8 mouse cellular contexts compared by ENCODE assay signal in the genomic region with DNA sequence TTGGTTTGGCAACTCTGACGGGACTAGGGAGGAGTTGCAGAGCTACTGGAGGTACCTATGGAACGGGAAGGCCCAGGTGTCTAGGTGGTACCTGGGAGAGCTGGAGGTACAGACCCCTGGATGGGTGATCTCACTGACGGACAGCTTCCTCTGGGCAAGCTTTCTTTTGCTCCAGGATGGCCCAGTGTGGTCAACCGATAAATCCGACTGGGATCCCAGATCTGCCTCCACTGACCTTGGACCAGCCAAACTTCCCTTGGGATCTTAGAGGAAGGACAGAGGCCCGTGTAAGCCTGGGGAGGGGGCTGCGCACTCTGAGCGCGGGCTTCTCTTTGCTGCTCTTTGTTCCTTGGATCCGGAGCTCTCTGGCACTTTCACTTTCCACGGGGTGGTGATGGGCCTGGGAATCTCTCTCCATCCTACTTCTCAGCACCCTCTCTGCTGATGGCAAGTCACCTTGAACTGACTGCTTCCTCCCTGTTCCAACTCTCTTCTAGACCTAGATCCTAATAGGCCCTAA. TPM values are rescaled to one million over a fixed set of nuclear protein-coding genes. Genes with fewer than 3 reads are reported as not detected.
A peak's percentile ranks its signal among the peaks of the same experiment; 100 is the strongest.
DNase-seq lines count a peak whose midpoint lies in the region; ATAC-seq and TF ChIP-seq lines count a peak whose summit lies in the region.

No protein-coding gene starts in this region.

- peak overlapping the region; percentile 90 for H3K4me2 ChIP-seq in intestine, embryonic 14.5 days (ENCODE audit: low read length)
- H3K4me2 ChIP-seq in stomach, embryonic 16.5 days (ENCODE audit: low read depth, low read length), result peak overlapping the region; percentile 97

- no peaks in the 10 kb centered on the region for H3K27me3 ChIP-seq in intestine, embryonic 14.5 days (replicated peaks; ENCODE audit: control insufficient read depth, insufficient read depth, low read length)
- H3K27me3 ChIP-seq in stomach, embryonic 16.5 days (ENCODE audit: control insufficient read depth, insufficient read depth, low read length), result no peaks in the 10 kb centered on the region

- TF ChIP-seq CTCF in left cerebral cortex, adult 2 months (IDR thresholded peaks at IDR 0.05), result no peak
- no peak for TF ChIP-seq CTCF in embryonic fibroblast, embryonic 13.5 days (IDR thresholded peaks at IDR 0.05; ENCODE audit: borderline replicate concordance, insufficient read depth, low read length)
- TF ChIP-seq CTCF in lung, adult 2 months (IDR thresholded peaks at IDR 0.05; ENCODE audit: insufficient read depth, low read length), result no peak

- peaks cover 7% of the 10 kb centered on the region; the same call in 1 of the 2 replicates for H3K36me3 ChIP-seq in intestine, embryonic 14.5 days (ENCODE audit: control insufficient read depth, insufficient read depth, low read length)
- H3K36me3 ChIP-seq in stomach, embryonic 16.5 days (ENCODE audit: control insufficient read depth, insufficient read depth, low read length), result no peaks in the 10 kb centered on the region

- no peak overlapping the region for H3K27ac ChIP-seq in left cerebral cortex, adult 2 months
- no peak overlapping the region for H3K27ac ChIP-seq in embryonic fibroblast, embryonic 13.5 days (ENCODE audit: insufficient read depth, low read length)
- H3K27ac ChIP-seq in intestine, embryonic 14.5 days (ENCODE audit: low read depth), result peak overlapping the region; percentile 75
- peak overlapping the region; percentile 58 for H3K27ac ChIP-seq in stomach, embryonic 16.5 days (ENCODE audit: low read length)

- no peak for TF ChIP-seq POLR2A in embryonic fibroblast, embryonic 13.5 days (IDR thresholded peaks at IDR 0.05; ENCODE audit: low read depth, low read length)
- no peak for TF ChIP-seq POLR2A in lung, adult 2 months (IDR thresholded peaks at IDR 0.05; ENCODE audit: borderline replicate concordance, extremely low read depth, low read depth, low read length)

- ATAC-seq in intestine, embryonic 14.5 days (replicated peaks; ENCODE audit: low FRiP score, low TSS enrichment, low read depth), result no peak
- no peak for ATAC-seq in stomach, embryonic 16.5 days (ENCODE audit: insufficient read depth, low FRiP score)

- no peaks in the 10 kb centered on the region for H3K9me3 ChIP-seq in intestine, embryonic 14.5 days (ENCODE audit: control insufficient read depth, low read length)
- H3K9me3 ChIP-seq in stomach, embryonic 16.5 days (replicated peaks; ENCODE audit: control insufficient read depth, low read length), result no peaks in the 10 kb centered on the region

- H3K4me1 ChIP-seq in embryonic fibroblast, embryonic 13.5 days (ENCODE audit: control insufficient read depth, insufficient read depth, low read length), result peaks cover 7% of the 10 kb centered on the region
- H3K4me1 ChIP-seq in intestine, embryonic 14.5 days (replicated peaks; ENCODE audit: control insufficient read depth, insufficient read depth, low read length), result peaks cover 32% of the 10 kb centered on the region
- H3K4me1 ChIP-seq in lung, adult 2 months (ENCODE audit: control insufficient read depth, insufficient read depth, low read length), result peaks cover 9% of the 10 kb centered on the region
- peaks cover 35% of the 10 kb centered on the region for H3K4me1 ChIP-seq in stomach, embryonic 16.5 days (ENCODE audit: control insufficient read depth, insufficient read depth, low read length)

- peak overlapping the region; percentile 46 for H3K4me3 ChIP-seq in left cerebral cortex, adult 2 months
- peak overlapping the region; percentile 93 for H3K4me3 ChIP-seq in embryonic fibroblast, embryonic 13.5 days (ENCODE audit: insufficient read depth, low read length)
- peak overlapping the region; percentile 82 for H3K4me3 ChIP-seq in intestine, embryonic 14.5 days (ENCODE audit: low read depth, low read length)
- peak overlapping the region; percentile 73 for H3K4me3 ChIP-seq in lung, adult 2 months (replicated peaks; ENCODE audit: extremely low read depth, low read depth, low read length)
- peak overlapping the region; percentile 77 for H3K4me3 ChIP-seq in stomach, embryonic 16.5 days (replicated peaks; ENCODE audit: low read length)

- no peak for DNase-seq in left cerebral cortex, adult 2 months (ENCODE audit: extremely low spot score in 1 of 2, low spot score in 2 of 2)
- no peak for DNase-seq in left cerebral cortex, postnatal 4 days
- peak; percentile 79 for DNase-seq in intestine, embryonic 14.5 days (ENCODE audit: low spot score)
- no peak for DNase-seq in lung, adult 2 months
- no peak for DNase-seq in spleen, postnatal 4 days (ENCODE audit: low spot score in 2 of 2)
- no peak for DNase-seq in cerebellum, adult 11-12 months

- intact Hi-C loops in left cerebral cortex, adult 2 months (cut with DNase I), result no loop called here
- intact Hi-C loops in left cerebral cortex, postnatal 4 days (cut with DNase I), result no loop called here

- 2% methylated on average over 11 of the region's 11 CpGs for WGBS in intestine, embryonic 14.5 days
- WGBS in lung, adult 2 months, result 3% methylated on average over 11 of the region's 11 CpGs
- 3% methylated on average over 11 of the region's 11 CpGs for WGBS in stomach, embryonic 16.5 days

- H3K9ac ChIP-seq in intestine, embryonic 14.5 days (ENCODE audit: low read length), result peak overlapping the region; percentile 84
- H3K9ac ChIP-seq in stomach, embryonic 16.5 days (ENCODE audit: low read length), result peak overlapping the region; percentile 86

RNA-seq across cellular contexts. Expression of gene Slc12a7, which starts 31.4 kb away (rescaled TPM):
- total RNA-seq in left cerebral cortex, adult 2 months (2021), result 1 to 10 TPM; 2.4 to 4.8 TPM
- total RNA-seq in left cerebral cortex, postnatal 4 days (2021), result 10 to 100 TPM; 12.1 to 12.3 TPM
- polyA plus RNA-seq in embryonic fibroblast, embryonic 13.5 days (2011; ENCODE audit: insufficient read length, low read depth, missing spikeins), result 26.0 and 31.9 TPM in 2 replicates
- polyA plus RNA-seq in intestine, embryonic 14.5 days (2014; fragmentation: Nextera tagmentation; extraction: Ambion mirVana), result 32.8 and 33.1 TPM in 2 replicates
- 60.0 and 69.9 TPM in 2 replicates for polyA plus RNA-seq in lung, adult 2 months (2012; rRNA removed)
- polyA plus RNA-seq in stomach, embryonic 16.5 days (2015; fragmentation: Nextera tagmentation; extraction: Ambion mirVana), result 22.8 and 26.1 TPM in 2 replicates

RNA-seq across cellular contexts. Expression of gene Slc6a19, which starts 59.7 kb away (rescaled TPM):
- total RNA-seq in left cerebral cortex, adult 2 months (2021), result under 1 TPM in 1 of 2 experiments, not detected in 1; 0.16 TPM
- total RNA-seq in left cerebral cortex, postnatal 4 days (2021), result not detected
- polyA plus RNA-seq in embryonic fibroblast, embryonic 13.5 days (2011; ENCODE audit: insufficient read length, low read depth, missing spikeins), result not detected in 2 replicates
- polyA plus RNA-seq in intestine, embryonic 14.5 days (2014; fragmentation: Nextera tagmentation; extraction: Ambion mirVana), result 0.13 and 0.28 TPM in 2 replicates
- polyA plus RNA-seq in lung, adult 2 months (2012; rRNA removed), result 0.18 and 8.8 TPM in 2 replicates
- 3.3 and 3.4 TPM in 2 replicates for polyA plus RNA-seq in stomach, embryonic 16.5 days (2015; fragmentation: Nextera tagmentation; extraction: Ambion mirVana)

Comparison
In these comparisons a context has a peak if more than half of its experiments do, and no peak if none do; other contexts are left out.
1. H3K27ac ChIP-seq: peak in intestine, embryonic 14.5 days (single experiment) and stomach, embryonic 16.5 days (single experiment); none in left cerebral cortex, adult 2 months (single experiment) and embryonic fibroblast, embryonic 13.5 days (single experiment).
2. Peak in every context shown above with its lines, with median percentiles within 50 percentile points of each other: H3K4me3 ChIP-seq.